Mouse (Mus musculus) midbrain, postnatal 0 days (tissue): ENCODE results near the gene Bud13. TPM values are rescaled to one million over a fixed set of nuclear protein-coding genes. Genes with fewer than 3 reads are reported as not detected.

Experiments used
- ATAC-seq: fragments of 200-750 bp; cut with Nextera tagmentation; 2 replicates; pipeline ENCODE4 v1.8.0; 2017; ENCODE audit warnings: moderate number of reproducible peaks, mild to moderate bottlenecking, moderate TSS enrichment, moderate library complexity; ENCODE audit not compliant: low FRiP score
- DNase-seq: peaks from one replicate; pipeline ENCODE4 v3.0.0-alpha.2; 2015; ENCODE audit warnings: low spot score
- H3K27ac ChIP-seq: fragments of 300-500 bp; sonication (generic); 2 replicates; pipeline ENCODE4 v1.5.1; 2014; ENCODE audit warnings: low read depth, mild to moderate bottlenecking, low read length, mixed read lengths
- H3K27me3 ChIP-seq: fragments of 300-500 bp; sonication (generic); 2 replicates; pipeline ENCODE4 v1.6.1; 2014; ENCODE audit warnings: low read length, control low read depth, mixed read lengths; ENCODE audit not compliant: insufficient read depth
- H3K36me3 ChIP-seq: fragments of 300-500 bp; sonication (generic); 2 replicates; pipeline ENCODE4 v1.6.1; 2014; ENCODE audit warnings: low read length, control low read depth, mixed read lengths; ENCODE audit not compliant: insufficient read depth
- H3K4me1 ChIP-seq: fragments of 300-500 bp; sonication (generic); 2 replicates; pipeline ENCODE4 v1.6.1; 2014; ENCODE audit warnings: mild to moderate bottlenecking, control low read depth, antibody characterized with exemption, low read length, mixed read lengths; ENCODE audit not compliant: insufficient read depth
- H3K4me2 ChIP-seq: fragments of 300-500 bp; sonication (generic); 2 replicates; pipeline ENCODE4 v1.6.1; 2014; ENCODE audit warnings: low read depth, mild to moderate bottlenecking, low read length, mixed read lengths; ENCODE audit not compliant: poor library complexity, severe bottlenecking
- H3K4me3 ChIP-seq: fragments of 300-500 bp; sonication (generic); 2 replicates; pipeline ENCODE4 v1.5.1; 2014; ENCODE audit warnings: low read depth, mild to moderate bottlenecking, low read length, moderate library complexity
- H3K9ac ChIP-seq: fragments of 300-500 bp; sonication (generic); replicated peaks from 2 replicates; pipeline ENCODE4 v1.6.1; 2014; ENCODE audit warnings: mild to moderate bottlenecking, low read length, moderate library complexity, mixed read lengths; ENCODE audit not compliant: poor library complexity, severe bottlenecking
- H3K9me3 ChIP-seq: fragments of 300-500 bp; sonication (generic); 2 replicates; pipeline ENCODE4 v1.6.1; 2016; ENCODE audit warnings: low read length, control low read depth
- CTCF ChIP-seq: IDR thresholded peaks from 2 replicates; pipeline ENCODE4 v1.5.1; 2016; ENCODE audit warnings: antibody characterized with exemption, mild to moderate bottlenecking
- WGBS: fragments of 180-500 bp; shearing (Covaris S2); extraction: QIAGEN DNeasy Blood & Tissue Kit; methylation state at CpG from one replicate; pipeline ENCODE4 v1.1.7; 2014; 5-methylcytosine and 5-hydroxymethylcytosine counted together
- polyA plus RNA-seq: library from polyadenylated mRNA; unstranded; fragments of >200 nt; fragmentation: Nextera tagmentation; extraction: Ambion mirVana; gene quantifications from 2 replicates; pipeline ENCODE4 v1.2.1, GENCODE M21; 2015
- total RNA-seq: library from RNA; depleted of rRNA; stranded (reverse); fragments of >200 nt; gene quantifications from 2 replicates; pipeline ENCODE4 v1.2.3, GENCODE M21; 2014; rRNA removed

The Bud13 gene
- 15.0 and 15.7 TPM in 2 replicates for total RNA-seq
- 11.8 and 12.3 TPM in 2 replicates for polyA plus RNA-seq

DNA sequence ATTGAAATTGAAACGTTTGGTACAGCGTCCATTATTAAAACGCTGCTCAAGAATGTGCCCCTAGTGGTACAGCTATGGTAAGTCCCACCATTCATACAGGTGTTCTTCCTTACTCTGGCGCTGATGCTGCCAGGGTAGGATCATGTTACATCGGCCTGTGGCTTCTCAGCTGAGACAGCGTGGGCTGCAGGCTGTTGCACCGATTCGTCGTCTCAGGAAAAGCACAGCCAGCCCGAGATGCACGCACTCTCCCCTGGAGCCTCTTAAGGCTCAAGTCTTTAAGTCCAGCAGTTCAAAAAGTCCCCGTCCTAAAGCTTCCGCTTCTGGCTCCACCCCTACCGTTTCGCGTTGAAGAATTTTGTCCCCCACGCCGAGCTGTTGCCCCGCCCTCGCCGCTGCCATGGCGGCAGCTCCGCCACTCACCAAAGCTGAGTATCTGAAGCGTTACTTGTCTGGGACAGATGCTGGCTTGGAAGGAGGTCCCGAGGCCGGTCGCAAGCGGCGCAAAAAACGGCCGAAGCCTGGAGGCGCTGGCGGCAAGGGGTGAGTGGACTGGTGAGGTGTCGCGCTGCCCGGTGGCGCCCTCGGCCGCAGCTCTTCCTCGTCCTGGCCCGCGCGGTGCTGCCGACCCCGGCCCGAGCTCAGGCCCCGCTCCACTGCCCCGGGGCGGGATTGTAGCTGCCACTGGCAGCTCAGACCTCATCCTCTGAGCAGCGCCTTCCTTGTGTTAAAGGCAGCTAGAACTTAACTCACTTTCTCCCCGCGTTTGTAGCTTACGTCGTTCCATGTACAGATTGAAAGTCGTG is at the start of gene Bud13:
TSS of gene Bud13 (plus strand) at position 378 of the 806 bp plus-strand sequence.
- peak within 1 kb of the TSS; percentile 77 for H3K9ac ChIP-seq
- H3K36me3 ChIP-seq: peaks cover 45% of the 10 kb centered on the region
- under 1% methylated on average over 52 of the region's 55 CpGs for WGBS
- peak within 1 kb of the TSS; percentile 51 for H3K4me2 ChIP-seq
- peak; percentile 84 for TF ChIP-seq CTCF
- no peaks in the 10 kb centered on the region for H3K27me3 ChIP-seq
- ATAC-seq (peak; percentile 92), DNase-seq (peak; percentile 94)
- peak within 1 kb of the TSS; percentile 76 for H3K27ac ChIP-seq
- 0 out of 2 replicates have a peak, but pooled peaks cover 6% of the 10 kb centered on the region for H3K4me1 ChIP-seq
- H3K9me3 ChIP-seq: no peaks in the 10 kb centered on the region
- peak within 1 kb of the TSS; percentile 85 for H3K4me3 ChIP-seq

DNA sequence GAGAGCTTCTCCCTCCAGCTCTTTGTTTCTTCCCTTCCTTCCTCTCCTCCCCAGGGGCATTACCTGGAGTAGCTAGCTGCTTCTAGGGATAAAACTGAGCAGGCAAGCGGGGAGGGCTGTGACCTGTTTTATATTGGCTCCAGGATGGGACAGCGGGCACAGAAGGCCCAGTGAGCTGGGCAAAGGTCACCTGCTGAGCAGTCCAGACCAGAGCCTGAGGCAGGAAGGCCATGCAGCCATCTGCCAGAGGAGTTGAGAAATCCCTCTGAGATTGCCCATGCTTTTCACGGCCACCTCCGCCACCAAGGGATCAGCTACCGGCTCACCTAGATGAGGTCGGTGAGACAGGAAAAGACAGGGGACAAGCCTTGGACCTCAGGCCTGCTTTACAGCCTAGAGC is 47.6 kb upstream of the Bud13 start:
- Histone ChIP-seq H3K4me2 (no peak overlapping the region), H3K9ac (no peak overlapping the region), H3K27ac (no peak overlapping the region), H3K27me3 (no peaks in the 10 kb centered on the region), H3K36me3 (no peaks in the 10 kb centered on the region), H3K4me3 (no peak overlapping the region), H3K4me1 (no peaks in the 10 kb centered on the region), H3K9me3 (no peaks in the 10 kb centered on the region)
- no peak for ATAC-seq
- WGBS: 87% methylated on average over 6 of the region's 6 CpGs
- DNase-seq: no peak
- TF ChIP-seq CTCF: no peak

DNA sequence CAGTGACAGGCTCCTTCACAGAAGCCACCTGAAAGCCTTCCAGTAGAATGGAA is 47.4 kb upstream of the Bud13 start, which contains the start of gene Apoc3:
TSS of gene Apoc3 (minus strand) at position 41 of the 53 bp plus-strand sequence.
- ATAC-seq (no peak), DNase-seq (no peak)
- H3K27ac ChIP-seq: no peak within 1 kb of the TSS
- no peak within 1 kb of the TSS for H3K4me3 ChIP-seq
- H3K9me3 ChIP-seq: no peaks in the 10 kb centered on the region
- H3K4me2 ChIP-seq: no peak within 1 kb of the TSS
- H3K9ac ChIP-seq: no peak within 1 kb of the TSS
- no peaks in the 10 kb centered on the region for H3K27me3 ChIP-seq
- TF ChIP-seq CTCF: no peak
- no peaks in the 10 kb centered on the region for H3K4me1 ChIP-seq
- H3K36me3 ChIP-seq: no peaks in the 10 kb centered on the region

DNA sequence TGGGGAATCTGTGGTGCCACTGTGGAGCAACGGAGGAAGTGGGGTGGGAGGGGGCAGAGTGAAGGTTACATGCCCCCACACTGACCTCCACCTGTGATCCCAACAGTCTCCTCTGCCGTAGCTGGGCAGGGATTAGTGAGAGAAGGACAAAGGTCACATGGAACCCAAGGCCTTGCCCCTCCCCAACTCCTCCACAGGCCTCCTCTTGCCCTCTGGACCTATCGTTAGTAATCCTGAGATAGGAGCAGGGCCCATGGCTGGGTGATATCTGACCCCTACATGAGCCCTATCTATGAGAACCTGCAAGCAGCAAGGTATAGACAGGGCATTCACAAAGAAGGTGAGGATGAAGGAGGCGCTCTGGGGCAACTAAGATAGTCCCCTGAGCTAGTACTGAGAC is 47.2 kb upstream of the Bud13 start:
- Histone ChIP-seq H3K9ac (no peak overlapping the region), H3K27ac (no peak overlapping the region), H3K9me3 (no peaks in the 10 kb centered on the region), H3K4me2 (no peak overlapping the region), H3K4me1 (no peaks in the 10 kb centered on the region), H3K4me3 (no peak overlapping the region), H3K36me3 (no peaks in the 10 kb centered on the region), H3K27me3 (no peaks in the 10 kb centered on the region)
- no peak for DNase-seq
- 51% methylated on average over 4 of the region's 4 CpGs for WGBS
- no peak for ATAC-seq
- no peak for TF ChIP-seq CTCF

DNA sequence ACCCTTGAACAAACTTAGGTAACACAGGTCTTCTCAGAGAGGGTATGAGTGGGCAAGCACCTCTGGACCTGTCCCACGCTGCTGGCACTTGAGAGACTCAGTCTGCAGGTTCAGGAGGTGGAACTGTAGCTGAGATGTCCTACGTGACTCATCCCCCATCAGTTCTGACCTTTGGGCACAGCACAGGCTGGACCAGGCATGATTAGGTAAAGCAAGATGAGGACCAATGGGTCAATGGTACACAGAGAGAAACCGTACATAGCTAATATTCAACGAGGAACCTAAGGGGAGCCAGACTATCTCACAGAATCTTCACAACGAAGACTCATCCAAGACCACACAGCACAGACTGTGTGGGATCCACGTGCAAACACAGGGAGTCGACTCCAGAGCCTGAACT is 44.0 kb upstream of the Bud13 start:
- Histone ChIP-seq H3K36me3 (no peaks in the 10 kb centered on the region), H3K9ac (no peak overlapping the region), H3K4me3 (no peak overlapping the region), H3K4me1 (no peaks in the 10 kb centered on the region), H3K27me3 (no peaks in the 10 kb centered on the region), H3K27ac (no peak overlapping the region), H3K4me2 (no peak overlapping the region), H3K9me3 (no peaks in the 10 kb centered on the region)
- 90% methylated on average over 7 of the region's 7 CpGs for WGBS
- no peak for ATAC-seq
- DNase-seq: no peak
- no peak for TF ChIP-seq CTCF

DNA sequence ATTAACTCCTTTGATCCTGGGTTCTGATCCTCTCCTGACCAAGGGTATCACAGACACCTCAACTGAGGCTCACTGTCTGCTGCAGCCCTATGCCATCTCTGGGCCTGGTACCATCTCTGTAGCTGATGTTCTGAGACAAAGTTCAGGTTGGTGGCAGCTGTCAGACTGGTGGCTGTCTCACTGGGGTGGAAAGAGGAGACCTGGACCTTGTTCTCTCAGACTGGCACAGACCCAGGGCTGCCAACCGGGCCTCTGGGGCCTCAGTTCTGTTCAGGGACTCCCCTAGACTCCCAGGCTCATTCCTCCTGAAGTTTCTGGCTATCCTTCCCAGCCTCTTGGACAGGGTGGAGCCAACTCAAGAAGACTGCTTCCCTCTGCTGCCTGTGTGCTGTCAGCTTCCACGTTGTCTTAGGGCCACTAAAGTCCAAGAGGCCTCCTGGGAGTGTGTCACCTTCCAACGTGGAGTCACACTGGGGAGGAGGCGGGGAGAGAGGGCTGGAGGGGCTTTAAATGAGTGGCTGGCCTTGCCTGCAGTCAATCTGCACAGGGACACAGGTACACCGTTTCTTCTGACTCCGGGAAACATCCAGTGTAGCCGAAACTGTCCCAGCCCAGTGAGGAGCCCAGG is 42.2 kb upstream of the Bud13 start, which contains the start of gene Apoa4:
TSS of gene Apoa4 (plus strand) at position 171 of the 628 bp plus-strand sequence.
- no peak within 1 kb of the TSS for H3K4me2 ChIP-seq
- DNase-seq (no peak), ATAC-seq (no peak)
- no peaks in the 10 kb centered on the region for H3K27me3 ChIP-seq
- H3K4me3 ChIP-seq: no peak within 1 kb of the TSS
- H3K4me1 ChIP-seq: no peaks in the 10 kb centered on the region
- TF ChIP-seq CTCF: no peak
- H3K36me3 ChIP-seq: no peaks in the 10 kb centered on the region
- WGBS: 71% methylated on average over 7 of the region's 7 CpGs
- H3K27ac ChIP-seq: no peak within 1 kb of the TSS
- H3K9me3 ChIP-seq: no peaks in the 10 kb centered on the region
- H3K9ac ChIP-seq: no peak within 1 kb of the TSS
